Mouse (Mus musculus) heart, postnatal 0 days (tissue): ENCODE measurements around the gene Il4ra.

Experiments used
- CTCF ChIP-seq: IDR thresholded peaks from 2 replicates; pipeline ENCODE4 v1.5.1; 2016; ENCODE audit warnings: antibody characterized with exemption, control low read depth, low read depth
- EP300 ChIP-seq: IDR thresholded peaks from 2 replicates; pipeline ENCODE4 v1.6.1; 2016; ENCODE audit warnings: antibody characterized with exemption, low read depth

GRCm38 (mm10) chr7:125515081-125515853 is 36.7 kb upstream of the Il4ra start:
- TF ChIP-seq CTCF (no peak), EP300 (no peak)
